Mouse (Mus musculus) erythroblast, adult 5-6 weeks (primary cell): ENCODE measurements around the gene Sytl3. TPM values are rescaled to one million over a fixed set of nuclear protein-coding genes. Genes with fewer than 3 reads are reported as not detected.
"Not testable (repeated sequence)": the region's sequence is repeated elsewhere in the genome, so short reads cannot be mapped to it uniquely, and the experiment has no call there.

ENCODE experiments used
- ATAC-seq: replicated peaks from 2 replicates; pipeline ENCODE4 v1.8.0; 2016; ENCODE audit warnings: moderate number of reproducible peaks, mild to moderate bottlenecking, moderate TSS enrichment, inconsistent platforms; ENCODE audit not compliant: poor library complexity, low FRiP score, severe bottlenecking
- total RNA-seq, 2 experiments: library from RNA; stranded (forward) in 1 of 2; stranded (reverse) in 1 of 2; fragments of 150-400 nt in 1 of 2; fragments of 200-764, 138-1000 nt in 1 of 2; gene quantifications; 2 replicates each; pipeline versions ENCODE4 v1.2.3 to v1.2.4; 2015 to 2017; ENCODE audit warnings: low replicate concordance in 2 of 2

The Sytl3 gene
- total RNA-seq (2015; ENCODE audit: low replicate concordance), result 0.63 and 3.3 TPM in 2 replicates
- total RNA-seq (2017; ENCODE audit: low replicate concordance), result not detected in 2 replicates

DNA sequence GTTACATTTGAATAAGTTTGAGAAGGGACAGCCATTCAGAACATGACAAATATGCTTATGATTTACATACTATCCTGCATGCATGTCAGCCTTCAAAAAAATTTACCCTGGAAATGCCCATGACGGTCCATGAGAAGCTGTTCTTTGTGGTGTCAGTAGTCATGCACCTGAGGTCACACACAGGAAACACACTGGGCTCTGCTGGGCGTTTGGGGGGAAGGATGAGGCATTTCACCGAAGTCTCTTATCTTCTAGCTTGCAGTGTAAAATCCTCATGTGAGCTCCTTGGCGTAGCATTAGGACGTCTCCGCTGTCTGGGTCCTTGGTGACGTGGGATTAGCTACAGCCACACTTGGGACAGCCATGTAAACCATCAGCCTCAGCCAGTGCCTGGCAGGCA lies at the start of gene Sytl3:
Gene Sytl3, plus strand, starts transcription at position 293 of the 400 bp plus-strand sequence.
- ATAC-seq, result not testable (repeated sequence)

DNA sequence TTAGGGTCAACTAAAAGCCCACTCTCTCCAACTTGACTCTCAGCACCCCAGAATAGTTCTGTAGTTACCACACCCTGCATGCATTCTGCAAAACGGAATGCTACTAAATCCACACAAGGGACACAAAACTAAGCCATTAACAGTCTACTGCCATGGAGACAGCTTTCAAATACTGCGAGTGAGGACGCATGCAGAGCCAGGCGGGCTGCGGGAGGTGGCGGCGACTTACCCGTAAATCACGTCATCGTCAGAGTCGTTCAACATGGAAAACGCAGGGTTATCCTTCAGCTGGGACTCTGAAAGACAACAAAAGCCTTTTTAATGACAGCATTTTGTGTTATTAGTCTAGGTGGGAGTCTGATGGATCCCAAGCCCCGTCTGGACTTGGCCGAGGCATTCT lies 45.4 kb upstream of the Sytl3 start:
- ATAC-seq, result not testable (repeated sequence)

DNA sequence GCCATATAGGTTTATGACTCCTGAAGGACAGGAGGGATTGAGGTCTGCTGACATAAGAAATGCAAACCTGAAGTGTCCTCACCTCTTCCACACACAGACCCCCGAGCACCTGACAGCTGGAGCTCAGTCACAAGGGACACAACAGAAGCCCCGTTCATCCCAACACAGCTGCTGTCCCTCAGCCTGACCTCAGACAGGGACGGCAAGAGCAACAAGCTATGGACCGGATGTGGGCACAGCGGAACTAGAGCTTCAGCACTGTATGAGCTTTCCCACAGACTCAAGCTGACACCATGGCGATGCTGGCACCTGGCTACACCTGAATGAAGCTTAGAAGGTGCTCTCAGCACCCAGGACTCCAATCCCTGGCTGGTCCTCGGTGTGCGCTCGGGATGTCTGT lies 44.6 kb upstream of the Sytl3 start:
- not testable (repeated sequence) for ATAC-seq

- not testable (repeated sequence) for ATAC-seq
These were observed 42.2 kb upstream of the Sytl3 start for GRCm38 (mm10) chr17:6616731-6617130.

GRCm38 (mm10) chr17:6617689-6618400 lies 41.0 kb upstream of the Sytl3 start:
- ATAC-seq, result not testable (repeated sequence)

GRCm38 (mm10) chr17:6619271-6619670 lies 39.6 kb upstream of the Sytl3 start:
- not testable (repeated sequence) for ATAC-seq

DNA sequence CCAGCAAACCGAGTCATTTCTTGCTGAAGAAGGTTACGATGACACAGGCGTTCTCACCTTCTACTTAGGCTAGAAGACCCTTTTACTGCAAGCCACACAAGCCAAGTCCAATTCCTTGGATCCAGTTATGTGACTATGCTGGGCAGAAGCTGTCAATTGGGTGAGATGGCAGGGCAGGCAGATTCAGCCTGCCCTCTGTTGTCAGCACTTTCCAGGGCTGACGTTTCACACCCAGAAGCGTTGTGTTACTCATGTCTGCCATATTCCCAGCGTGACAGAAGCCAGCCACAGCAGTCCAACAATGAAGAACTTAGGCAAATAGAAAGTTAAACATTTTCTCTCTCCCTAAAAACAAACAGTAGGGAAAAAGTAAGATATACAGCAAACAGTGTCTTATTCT lies 38.9 kb upstream of the Sytl3 start:
- ATAC-seq, result not testable (repeated sequence)

DNA sequence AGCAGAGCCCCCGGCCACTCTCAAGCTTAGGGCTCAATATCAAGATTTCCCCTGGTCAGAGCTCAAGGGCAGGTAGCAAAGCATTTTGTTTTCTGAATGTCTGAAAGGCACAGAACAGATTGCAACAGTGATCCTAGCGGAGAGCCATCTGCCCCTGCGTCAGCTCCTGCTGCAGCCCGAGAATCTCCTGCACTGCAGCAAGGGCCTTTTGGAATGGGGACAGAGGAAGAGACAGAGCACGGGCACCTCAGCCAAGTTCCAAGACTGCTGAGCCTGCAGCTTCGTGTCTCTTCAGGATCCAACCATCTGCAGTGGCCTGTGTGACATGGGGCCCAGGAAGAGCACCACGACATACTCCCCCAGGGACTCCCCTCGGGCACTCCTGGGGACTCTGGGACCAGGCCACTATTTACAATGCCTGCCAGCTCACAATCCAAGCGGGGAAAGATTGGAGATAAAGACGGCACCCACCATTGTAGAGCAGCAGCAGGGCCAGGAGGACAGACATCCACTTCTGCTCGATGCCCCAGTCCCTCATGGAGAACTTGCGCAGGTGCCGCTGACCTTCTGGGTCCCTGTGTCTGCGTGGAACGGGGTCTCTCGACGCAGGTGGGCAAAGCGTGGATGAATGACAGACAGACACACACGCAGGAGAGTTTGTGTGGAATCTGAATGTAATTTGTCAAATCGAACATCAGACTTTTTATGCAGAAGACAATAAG lies 38.0 kb upstream of the Sytl3 start:
- ATAC-seq, result not testable (repeated sequence)

- not testable (repeated sequence) for ATAC-seq
These were observed 36.9 kb upstream of the Sytl3 start for GRCm38 (mm10) chr17:6621976-6622375.

DNA sequence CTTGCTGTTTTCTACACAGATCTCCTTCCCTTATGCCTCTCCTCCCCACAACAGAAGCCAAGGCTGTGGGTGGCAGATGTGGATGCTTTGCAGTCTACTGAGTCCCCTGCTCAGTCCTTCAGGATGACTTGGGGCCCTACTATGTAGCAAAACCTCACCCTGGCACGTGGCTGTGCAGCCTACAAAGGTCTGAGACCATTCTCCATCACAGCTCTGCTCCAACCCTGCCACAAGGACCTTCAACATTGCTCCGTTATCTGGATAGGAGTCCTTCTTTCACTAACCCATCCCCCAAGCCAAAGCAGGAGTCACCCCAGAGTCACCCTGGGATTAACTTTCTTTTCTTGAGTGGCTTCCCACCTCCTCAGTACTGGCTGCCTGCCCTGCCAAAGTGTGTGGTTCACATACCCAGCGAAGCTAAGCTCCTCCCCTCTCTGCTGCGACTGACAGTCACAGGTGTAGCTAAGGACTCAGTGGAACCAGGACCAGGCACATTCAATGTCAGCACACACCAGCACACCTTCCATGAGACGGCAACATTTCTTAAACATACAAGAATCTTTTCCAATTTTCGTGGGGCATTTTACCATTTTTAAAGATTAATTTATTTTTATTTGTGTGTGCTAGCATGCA lies 33.9 kb upstream of the Sytl3 start:
- ATAC-seq, result not testable (repeated sequence)

GRCm38 (mm10) chr17:6630398-6630797 lies 28.5 kb upstream of the Sytl3 start:
- not testable (repeated sequence) for ATAC-seq

DNA sequence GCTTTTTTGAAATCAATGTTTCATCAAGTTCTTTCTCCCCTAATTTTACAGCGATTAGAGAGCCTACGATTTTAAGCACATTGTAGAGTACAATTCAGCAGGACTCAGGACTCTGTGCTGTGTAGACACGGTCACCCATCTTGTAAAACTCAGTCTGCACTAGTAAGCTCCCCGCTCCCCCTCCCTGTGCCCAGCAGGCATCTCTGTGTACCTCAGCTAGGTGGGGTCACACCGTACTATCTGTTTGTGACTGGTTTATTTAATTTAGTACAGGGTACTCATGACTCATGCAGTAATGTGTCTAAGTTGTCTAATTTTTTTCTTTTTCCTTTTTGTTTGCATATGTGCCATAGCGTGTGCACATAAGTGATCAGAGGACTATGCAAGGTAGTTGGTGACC lies 26.0 kb upstream of the Sytl3 start:
- not testable (repeated sequence) for ATAC-seq

GRCm38 (mm10) chr17:6635781-6636180 lies 23.1 kb upstream of the Sytl3 start:
- ATAC-seq, result not testable (repeated sequence)

DNA sequence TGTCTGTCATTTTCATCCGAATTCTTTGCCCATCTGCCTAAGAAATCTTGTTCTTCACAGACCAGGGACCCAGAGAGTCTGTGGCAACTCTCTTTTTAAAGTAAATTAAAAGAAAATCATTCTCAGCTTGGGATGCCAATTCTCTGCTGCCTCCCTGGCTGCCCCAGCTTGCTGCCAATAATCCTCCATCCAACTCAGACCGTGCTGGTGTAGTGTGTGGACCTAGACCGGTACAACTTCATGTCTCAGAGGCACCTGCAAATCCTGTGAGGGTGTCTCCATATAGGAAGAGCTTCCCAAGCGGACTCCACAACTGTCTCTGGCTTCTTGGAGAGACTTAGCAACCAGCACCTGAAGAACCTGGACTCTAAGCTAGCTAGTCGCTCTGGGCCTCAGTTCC lies 22.0 kb upstream of the Sytl3 start:
- no peak for ATAC-seq

DNA sequence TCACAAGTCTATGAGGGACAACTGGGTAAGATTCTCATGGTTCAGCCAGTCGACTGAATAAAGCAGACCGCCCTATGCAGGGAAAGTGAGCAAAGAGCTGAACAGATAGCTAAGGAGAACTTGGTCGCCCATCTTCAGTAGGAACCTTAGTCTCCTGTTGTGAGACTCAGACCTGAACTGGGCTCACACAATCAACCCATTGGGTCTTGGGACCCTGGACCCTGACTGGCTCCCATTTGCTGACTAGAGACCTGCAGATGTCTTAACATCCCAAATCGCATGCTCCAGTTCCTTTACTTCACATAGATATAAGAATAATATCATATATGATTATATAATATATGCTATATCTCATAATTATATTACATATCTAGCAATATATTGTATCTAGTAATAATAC lies 21.5 kb upstream of the Sytl3 start:
- not testable (repeated sequence) for ATAC-seq

GRCm38 (mm10) chr17:6638444-6638843 lies 20.4 kb upstream of the Sytl3 start:
- ATAC-seq, result not testable (repeated sequence)

GRCm38 (mm10) chr17:6639486-6639885 lies 19.4 kb upstream of the Sytl3 start:
- not testable (repeated sequence) for ATAC-seq

DNA sequence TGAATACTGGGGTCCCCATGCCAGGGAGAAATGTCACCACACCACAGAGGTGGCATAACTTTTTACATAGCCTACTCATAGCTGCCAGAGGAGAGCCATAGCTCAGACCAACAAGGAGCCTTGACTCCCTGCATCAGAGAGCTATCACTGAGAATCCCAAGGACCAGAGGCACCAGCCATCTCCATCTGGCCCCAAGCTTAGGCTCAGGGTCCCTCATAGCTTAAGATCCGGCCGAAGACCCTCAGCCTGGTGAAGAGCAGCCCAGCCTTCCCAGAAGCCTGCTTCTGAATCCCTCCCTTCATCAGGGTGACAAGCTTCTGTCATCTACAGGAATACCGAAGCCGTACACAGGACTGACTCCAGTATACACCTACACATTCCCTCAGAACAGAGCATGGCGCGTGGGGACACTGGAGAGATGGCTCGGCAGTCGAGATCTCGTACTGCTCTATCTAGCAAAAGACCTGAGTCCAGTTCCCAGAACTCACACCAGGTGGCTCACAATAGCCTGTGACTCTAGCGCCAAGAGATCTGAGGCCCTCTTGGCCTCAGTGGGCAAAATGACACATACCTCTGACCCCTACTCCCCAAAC lies 18.8 kb upstream of the Sytl3 start:
- ATAC-seq, result not testable (repeated sequence)

DNA sequence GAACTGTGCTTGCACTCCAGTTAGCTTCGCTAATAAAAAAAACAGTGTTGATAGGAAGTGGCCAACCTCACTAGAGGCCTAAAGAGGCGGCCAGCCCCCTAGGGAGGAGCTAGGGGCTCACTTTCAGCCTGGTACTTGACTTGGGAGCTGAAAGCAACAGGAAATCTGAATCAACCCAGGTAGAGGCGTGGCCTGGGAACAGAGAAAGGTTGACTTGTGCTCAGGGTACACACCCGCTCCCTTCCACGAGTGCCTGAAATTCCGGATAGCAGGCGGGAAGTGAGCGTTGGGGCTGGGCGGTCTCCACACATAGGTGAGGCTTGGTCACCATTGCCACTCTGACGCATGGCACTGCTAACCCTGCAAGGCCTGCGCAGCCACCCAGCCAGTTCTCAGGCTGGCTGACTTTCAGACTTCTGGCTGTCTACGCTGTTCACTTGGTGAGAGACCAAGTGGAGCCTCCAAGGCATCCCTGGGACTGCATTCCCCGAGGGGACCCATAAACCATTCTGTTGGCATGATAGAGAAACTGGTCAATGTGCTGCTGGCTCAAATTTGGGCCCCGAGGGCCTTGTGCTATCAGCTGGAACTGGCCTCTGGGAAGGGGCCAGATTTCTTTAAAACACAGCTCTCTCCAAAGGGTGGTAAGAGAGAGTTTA lies 18.0 kb upstream of the Sytl3 start:
- ATAC-seq, result not testable (repeated sequence)

GRCm38 (mm10) chr17:6644210-6644609 lies 14.7 kb upstream of the Sytl3 start:
- ATAC-seq, result not testable (repeated sequence)
